Mouse (Mus musculus) ES-E14 (cell line): ENCODE data around the gene AC161166.1.

Experiments used
- CHD2 ChIP-seq: IDR thresholded peaks from 2 replicates; pipeline ENCODE4 v1.6.1; 2014; ENCODE audit warnings: mild to moderate bottlenecking, low read depth, low read length, inconsistent platforms
- HCFC1 ChIP-seq: IDR thresholded peaks from 2 replicates; pipeline ENCODE4 v1.6.1; 2012; ENCODE audit warnings: low read length, inconsistent platforms, borderline replicate concordance; ENCODE audit not compliant: insufficient read depth
- MAFK ChIP-seq: IDR thresholded peaks from 2 replicates; pipeline ENCODE4 v1.6.1; 2014; ENCODE audit warnings: mild to moderate bottlenecking, low read depth, low read length, inconsistent platforms; ENCODE audit not compliant: insufficient read depth
- ZNF384 ChIP-seq: IDR thresholded peaks from 2 replicates; pipeline ENCODE4 v1.6.1; 2012; ENCODE audit warnings: low read depth, low read length, inconsistent platforms

DNA sequence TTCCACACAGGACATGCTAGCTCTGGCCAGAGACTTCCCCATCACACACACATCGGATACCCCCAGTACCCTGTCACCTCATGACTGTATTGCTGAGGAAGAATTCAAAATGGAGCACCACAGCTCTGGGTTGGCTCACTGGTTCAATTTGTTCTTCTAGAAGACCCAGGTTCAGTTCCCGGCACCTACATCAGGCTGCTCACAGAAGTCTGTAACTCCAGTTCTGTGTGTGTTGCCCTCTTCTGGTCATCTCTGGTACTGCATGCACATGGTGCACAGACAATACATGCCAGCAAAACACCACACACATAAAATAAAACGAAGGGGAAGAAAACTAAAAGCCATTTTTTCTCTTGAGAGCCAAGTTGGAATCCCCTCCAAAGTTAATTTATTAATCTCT is 43.1 kb downstream of the AC161166.1 start:
- no peak for TF ChIP-seq CHD2
- no peak for TF ChIP-seq MAFK
- no peak for TF ChIP-seq ZNF384
- no peak for TF ChIP-seq HCFC1
